Mouse (Mus musculus): ENCODE measurements around the gene Eif4b. TPM values are rescaled to one million over a fixed set of nuclear protein-coding genes. Genes with fewer than 3 reads are reported as not detected.
A peak's percentile ranks its signal among the peaks of the same experiment; 100 is the strongest.

Eif4b gene
- polyA plus RNA-seq, 1 experiment from 2014 or later = 140 TPM

- Histone ChIP-seq H3K9me3 (ENCODE audit: low read length) (no peaks in the 10 kb centered on the region), H3K36me3 (ENCODE audit: insufficient read depth, low read length) (peaks cover 18% of the 10 kb centered on the region), H3K27ac (ENCODE audit: low read length) (peak within 1 kb of the TSS; percentile 99), H3K4me2 (replicated peaks; ENCODE audit: low read depth, low read length) (peak within 1 kb of the TSS; percentile 91), H3K27me3 (ENCODE audit: insufficient read depth, low read length) (no peaks in the 10 kb centered on the region), H3K4me3 (ENCODE audit: low read length) (peak within 1 kb of the TSS; percentile 62), H3K9ac (replicated peaks; ENCODE audit: low read length) (peak within 1 kb of the TSS; percentile 80), H3K4me1 (ENCODE audit: insufficient read depth, low read length) (peaks cover 73% of the 10 kb centered on the region)
- under 1% methylated on average over 63 of the region's 82 CpGs for WGBS
- ATAC-seq (ENCODE audit: low FRiP score, low TSS enrichment) = peak; percentile 56
Observed at GRCm38 (mm10) chr15:102100161-102100981, 26.8 kb downstream of the Eif4b start, which contains the start of gene Tns2. TSS of gene Tns2 (plus strand) at chr15:102100413.

- 0 out of 2 replicates have a peak, but pooled peaks have one; percentile 24 for ATAC-seq (ENCODE audit: low FRiP score, low TSS enrichment)
- WGBS = 19% methylated on average over 10 of the region's 10 CpGs
- peak overlapping the region; percentile 91 for H3K4me2 ChIP-seq (replicated peaks; ENCODE audit: low read depth, low read length)
- H3K9ac ChIP-seq (replicated peaks; ENCODE audit: low read length) = peak overlapping the region; percentile 80
- H3K4me1 ChIP-seq (ENCODE audit: insufficient read depth, low read length) = peaks cover 80% of the 10 kb centered on the region
- H3K27me3 ChIP-seq (ENCODE audit: insufficient read depth, low read length) = no peaks in the 10 kb centered on the region
- H3K9me3 ChIP-seq (ENCODE audit: low read length) = no peaks in the 10 kb centered on the region
- H3K4me3 ChIP-seq (ENCODE audit: low read length) = peak overlapping the region; percentile 62
- peak overlapping the region; percentile 99 for H3K27ac ChIP-seq (ENCODE audit: low read length)
- H3K36me3 ChIP-seq (ENCODE audit: insufficient read depth, low read length) = peaks cover 11% of the 10 kb centered on the region
Observed at GRCm38 (mm10) chr15:102100996-102101671, 27.6 kb downstream of the Eif4b start.

- Histone ChIP-seq H3K4me1 (ENCODE audit: insufficient read depth, low read length) (peaks cover 88% of the 10 kb centered on the region), H3K4me3 (ENCODE audit: low read length) (peak overlapping the region; percentile 62), H3K36me3 (ENCODE audit: insufficient read depth, low read length) (peaks cover 12% of the 10 kb centered on the region), H3K9me3 (ENCODE audit: low read length) (no peaks in the 10 kb centered on the region), H3K27ac (ENCODE audit: low read length) (peak overlapping the region; percentile 99), H3K27me3 (ENCODE audit: insufficient read depth, low read length) (no peaks in the 10 kb centered on the region), H3K4me2 (replicated peaks; ENCODE audit: low read depth, low read length) (peak overlapping the region; percentile 91), H3K9ac (replicated peaks; ENCODE audit: low read length) (peak overlapping the region; percentile 82)
- 19% methylated on average over 11 of the region's 11 CpGs for WGBS
- peak; percentile 6; the same call in 1 of the 2 replicates for ATAC-seq (ENCODE audit: low FRiP score, low TSS enrichment)
Observed at GRCm38 (mm10) chr15:102101672-102102541, 28.3 kb downstream of the Eif4b start.

- Histone ChIP-seq H3K36me3 (ENCODE audit: insufficient read depth, low read length) (peaks cover 13% of the 10 kb centered on the region), H3K9ac (replicated peaks; ENCODE audit: low read length) (peak overlapping the region; percentile 82), H3K4me3 (ENCODE audit: low read length) (peak overlapping the region; percentile 56), H3K4me2 (replicated peaks; ENCODE audit: low read depth, low read length) (peak overlapping the region; percentile 91), H3K4me1 (ENCODE audit: insufficient read depth, low read length) (peaks cover 93% of the 10 kb centered on the region), H3K9me3 (ENCODE audit: low read length) (no peaks in the 10 kb centered on the region), H3K27me3 (ENCODE audit: insufficient read depth, low read length) (no peaks in the 10 kb centered on the region), H3K27ac (ENCODE audit: low read length) (peak overlapping the region; percentile 99)
- WGBS = 3% methylated on average over 6 of the region's 6 CpGs
- peak; percentile 26 for ATAC-seq (ENCODE audit: low FRiP score, low TSS enrichment)
Observed at GRCm38 (mm10) chr15:102102548-102103121, 29.1 kb downstream of the Eif4b start.

- Histone ChIP-seq H3K9ac (replicated peaks; ENCODE audit: low read length) (peak overlapping the region; percentile 82), H3K27me3 (ENCODE audit: insufficient read depth, low read length) (no peaks in the 10 kb centered on the region), H3K36me3 (ENCODE audit: insufficient read depth, low read length) (peaks cover 11% of the 10 kb centered on the region), H3K27ac (ENCODE audit: low read length) (peak overlapping the region; percentile 99), H3K4me1 (ENCODE audit: insufficient read depth, low read length) (peaks cover 87% of the 10 kb centered on the region), H3K9me3 (ENCODE audit: low read length) (no peaks in the 10 kb centered on the region), H3K4me3 (ENCODE audit: low read length) (peak overlapping the region; percentile 56), H3K4me2 (replicated peaks; ENCODE audit: low read depth, low read length) (peak overlapping the region; percentile 91)
- WGBS = 2% methylated on average over 14 of the region's 14 CpGs
- peak; percentile 13 for ATAC-seq (ENCODE audit: low FRiP score, low TSS enrichment)
Observed at GRCm38 (mm10) chr15:102103371-102103946, 29.9 kb downstream of the Eif4b start.

GRCm38 (mm10) chr15:102103947-102104555 lies 30.5 kb downstream of the Eif4b start:
- peak; percentile 1; the same call in 1 of the 2 replicates for ATAC-seq (ENCODE audit: low FRiP score, low TSS enrichment)
- no peaks in the 10 kb centered on the region for H3K9me3 ChIP-seq (ENCODE audit: low read length)
- H3K4me1 ChIP-seq (ENCODE audit: insufficient read depth, low read length) = peaks cover 89% of the 10 kb centered on the region
- no peaks in the 10 kb centered on the region for H3K27me3 ChIP-seq (ENCODE audit: insufficient read depth, low read length)
- H3K9ac ChIP-seq (replicated peaks; ENCODE audit: low read length) = peak overlapping the region; percentile 82
- H3K27ac ChIP-seq (ENCODE audit: low read length) = peak overlapping the region; percentile 99
- H3K36me3 ChIP-seq (ENCODE audit: insufficient read depth, low read length) = peaks cover 12% of the 10 kb centered on the region
- WGBS = 8% methylated on average over 12 of the region's 12 CpGs
- H3K4me2 ChIP-seq (replicated peaks; ENCODE audit: low read depth, low read length) = peak overlapping the region; percentile 91
- peak overlapping the region; percentile 56 for H3K4me3 ChIP-seq (ENCODE audit: low read length)

GRCm38 (mm10) chr15:102105360-102105759 lies 31.8 kb downstream of the Eif4b start:
- Histone ChIP-seq H3K27me3 (ENCODE audit: insufficient read depth, low read length) (no peaks in the 10 kb centered on the region), H3K36me3 (ENCODE audit: insufficient read depth, low read length) (peaks cover 24% of the 10 kb centered on the region), H3K4me3 (ENCODE audit: low read length) (peak overlapping the region; percentile 14; the same call in 1 of the 2 replicates), H3K9ac (replicated peaks; ENCODE audit: low read length) (0 out of 2 replicates have a peak overlapping the region, but pooled peaks have one; percentile 29), H3K4me2 (replicated peaks; ENCODE audit: low read depth, low read length) (peak overlapping the region; percentile 50), H3K9me3 (ENCODE audit: low read length) (no peaks in the 10 kb centered on the region), H3K4me1 (ENCODE audit: insufficient read depth, low read length) (peaks cover 88% of the 10 kb centered on the region), H3K27ac (ENCODE audit: low read length) (peak overlapping the region; percentile 56; the same call in 1 of the 2 replicates)
- WGBS = 23% methylated on average over 5 of the region's 5 CpGs
- ATAC-seq (ENCODE audit: low FRiP score, low TSS enrichment) = no peak

- Histone ChIP-seq H3K9me3 (ENCODE audit: low read length) (no peaks in the 10 kb centered on the region), H3K36me3 (ENCODE audit: insufficient read depth, low read length) (peaks cover 30% of the 10 kb centered on the region), H3K4me3 (ENCODE audit: low read length) (peak overlapping the region; percentile 29), H3K4me2 (replicated peaks; ENCODE audit: low read depth, low read length) (peak overlapping the region; percentile 50), H3K27ac (ENCODE audit: low read length) (0 out of 2 replicates have a peak overlapping the region, but pooled peaks have one; percentile 8), H3K9ac (replicated peaks; ENCODE audit: low read length) (peak overlapping the region; percentile 2; the same call in 1 of the 2 replicates), H3K27me3 (ENCODE audit: insufficient read depth, low read length) (no peaks in the 10 kb centered on the region), H3K4me1 (ENCODE audit: insufficient read depth, low read length) (peaks cover 89% of the 10 kb centered on the region)
- WGBS = 24% methylated on average over 18 of the region's 18 CpGs
- no peak for ATAC-seq (ENCODE audit: low FRiP score, low TSS enrichment)
Observed at GRCm38 (mm10) chr15:102105764-102106730, 32.5 kb downstream of the Eif4b start.
